Mouse (Mus musculus) kidney, postnatal 4 days (tissue): ENCODE results near the gene Supt5.

Source experiments
- DNase-seq, 2 experiments: peaks; one replicate each; pipeline ENCODE4 v3.0.0; 2021; ENCODE audit warnings: mixed read lengths in 2 of 2

Supt5 gene

DNA sequence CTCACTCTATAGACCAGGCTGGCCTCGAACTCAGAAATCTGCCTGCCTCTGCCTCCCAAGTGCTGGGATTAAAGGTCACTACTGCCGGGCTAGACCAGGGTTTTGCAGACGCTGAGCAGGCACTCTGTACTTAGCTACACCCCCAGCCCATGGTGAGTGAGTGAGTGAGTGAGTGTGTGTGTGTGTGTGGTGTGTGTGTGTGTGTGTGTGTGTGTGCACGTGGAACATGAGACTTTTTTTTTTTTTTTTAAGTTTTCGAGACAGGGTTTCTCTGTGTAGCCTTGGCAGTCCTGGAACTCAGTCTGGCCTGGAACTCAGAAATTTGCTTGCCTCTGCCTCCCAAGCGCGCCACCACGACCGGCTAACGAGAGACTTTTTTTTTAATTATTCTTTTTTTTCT lies 36.1 kb upstream of the Supt5 start:
- DNase-seq = peak in 1 of 2 experiments; percentile 30

GRCm38 (mm10) chr7:28373891-28374495 lies 35.4 kb upstream of the Supt5 start:
- DNase-seq = no peak

DNA sequence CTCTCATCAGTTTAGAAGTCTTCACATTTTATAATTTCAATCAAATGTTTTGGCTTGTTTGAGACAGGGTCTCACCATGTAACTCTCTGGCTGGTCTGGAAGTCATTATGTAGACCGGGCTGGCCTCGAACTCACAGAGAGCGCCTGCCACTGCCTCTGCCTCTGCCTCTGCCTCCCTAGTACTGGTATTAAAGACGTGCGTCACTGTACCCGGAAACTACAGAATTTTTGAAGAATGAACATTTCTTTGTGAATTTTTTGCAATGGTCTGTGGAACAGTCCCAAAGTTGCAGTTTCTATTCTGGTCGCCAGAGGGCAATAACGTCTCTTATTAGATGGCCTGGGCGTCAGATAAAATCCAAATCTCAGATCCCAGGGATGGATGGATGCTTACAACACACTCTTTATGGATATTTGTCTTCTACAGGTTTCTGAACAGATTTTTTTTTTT lies 34.6 kb upstream of the Supt5 start:
- peak; percentile 84 to 89 for DNase-seq

DNA sequence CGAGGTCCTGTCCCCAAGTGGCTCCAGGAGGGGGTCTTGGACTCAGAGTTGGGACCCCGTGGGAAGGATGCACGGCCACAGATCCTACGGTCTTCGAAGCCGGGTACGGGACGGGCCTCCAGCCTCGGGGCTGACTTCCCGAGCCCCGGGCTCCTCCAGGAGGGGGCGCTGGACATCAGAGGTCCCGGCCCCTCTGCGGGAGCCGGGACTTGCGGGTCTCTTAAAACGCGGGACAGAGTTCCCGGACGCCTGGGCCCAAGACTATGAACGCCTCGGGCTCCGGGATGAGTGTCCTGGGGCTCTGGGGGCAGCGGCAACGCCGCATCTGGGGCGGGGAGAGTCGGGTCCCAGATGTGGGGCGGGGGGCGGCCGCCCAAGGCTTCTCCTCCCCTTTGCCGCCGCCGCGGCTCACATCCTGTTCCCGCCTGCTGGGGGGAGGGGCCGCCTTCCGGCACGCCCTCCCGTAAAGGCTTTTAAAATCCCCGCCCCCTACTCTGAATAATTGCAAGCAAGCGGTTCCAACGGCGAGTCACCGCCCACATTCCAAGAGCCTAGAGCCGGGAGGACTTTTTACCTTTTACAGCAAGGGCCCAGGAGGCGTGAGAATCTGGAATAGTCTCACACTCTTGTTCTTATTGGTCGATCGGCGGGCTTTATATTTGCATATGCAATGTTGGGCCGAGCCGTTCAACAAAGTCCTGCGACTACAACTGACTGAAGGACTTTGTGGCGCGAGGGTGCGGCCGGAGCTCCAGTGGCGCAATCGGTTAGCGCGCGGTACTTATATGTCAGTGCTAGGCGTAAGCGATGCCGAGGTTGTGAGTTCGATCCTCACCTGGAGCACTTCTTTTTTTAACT lies 33.9 kb upstream of the Supt5 start, which contains the start of gene Plekhg2:
Gene Plekhg2, minus strand, starts transcription at position 349 of the 858 bp plus-strand sequence.
- peak; percentile 98 to 99 for DNase-seq

GRCm38 (mm10) chr7:28371514-28371989 lies 33.0 kb upstream of the Supt5 start:
- peak; percentile 83 to 89 for DNase-seq

GRCm38 (mm10) chr7:28370977-28371513 lies 32.5 kb upstream of the Supt5 start:
- peak; percentile 35 to 63 for DNase-seq

DNA sequence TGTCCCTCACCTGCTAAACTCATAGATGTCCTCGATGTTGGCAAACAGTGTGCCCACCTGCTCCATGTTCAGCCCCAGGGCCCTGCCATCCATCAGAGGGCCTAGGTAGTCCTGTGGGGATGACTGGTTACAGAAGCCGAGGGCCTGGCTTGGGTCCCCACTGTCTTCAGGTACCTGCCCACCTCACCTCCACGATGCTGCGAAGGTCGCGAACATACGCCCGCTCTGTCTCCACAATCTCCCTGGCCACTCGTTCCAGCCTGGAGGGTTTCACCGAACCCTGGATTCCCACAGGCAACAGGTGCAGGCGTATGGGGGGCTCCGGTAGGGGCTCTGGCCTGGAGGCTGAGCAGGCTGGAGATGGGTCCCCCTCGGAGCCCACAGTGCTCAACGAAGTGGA lies 31.5 kb upstream of the Supt5 start:
- DNase-seq = no peak

GRCm38 (mm10) chr7:28368276-28368920 lies 29.9 kb upstream of the Supt5 start:
- no peak for DNase-seq

DNA sequence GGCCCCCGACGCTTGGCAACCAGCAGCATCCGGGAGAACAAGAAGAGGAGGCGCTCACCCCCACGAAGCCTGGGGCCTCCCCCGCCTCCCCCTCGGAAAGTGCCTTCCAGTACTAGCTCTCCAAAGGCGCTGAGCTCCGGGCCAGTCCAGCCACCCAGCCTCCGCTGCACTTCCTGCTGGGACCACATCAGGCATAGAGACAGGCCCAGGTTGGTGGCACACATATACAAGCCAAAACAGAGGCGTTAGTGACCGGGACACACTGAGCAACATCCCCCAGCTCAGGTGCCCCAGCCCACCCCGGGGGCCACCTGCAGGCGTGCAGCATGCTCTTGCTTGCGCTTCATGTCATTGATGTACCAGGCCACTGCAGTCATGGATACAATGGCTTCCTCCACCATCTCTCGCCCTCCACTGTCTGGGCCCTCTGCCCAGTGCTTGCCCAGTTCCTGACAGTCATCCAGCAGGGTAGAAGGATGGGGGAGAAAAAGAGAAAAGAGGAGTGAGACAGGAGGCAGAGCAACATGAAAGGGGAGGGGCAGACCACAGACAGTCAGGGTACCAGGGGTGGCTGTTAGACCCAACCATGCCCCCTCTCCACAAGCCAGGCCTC lies 29.2 kb upstream of the Supt5 start:
- DNase-seq = no peak

DNA sequence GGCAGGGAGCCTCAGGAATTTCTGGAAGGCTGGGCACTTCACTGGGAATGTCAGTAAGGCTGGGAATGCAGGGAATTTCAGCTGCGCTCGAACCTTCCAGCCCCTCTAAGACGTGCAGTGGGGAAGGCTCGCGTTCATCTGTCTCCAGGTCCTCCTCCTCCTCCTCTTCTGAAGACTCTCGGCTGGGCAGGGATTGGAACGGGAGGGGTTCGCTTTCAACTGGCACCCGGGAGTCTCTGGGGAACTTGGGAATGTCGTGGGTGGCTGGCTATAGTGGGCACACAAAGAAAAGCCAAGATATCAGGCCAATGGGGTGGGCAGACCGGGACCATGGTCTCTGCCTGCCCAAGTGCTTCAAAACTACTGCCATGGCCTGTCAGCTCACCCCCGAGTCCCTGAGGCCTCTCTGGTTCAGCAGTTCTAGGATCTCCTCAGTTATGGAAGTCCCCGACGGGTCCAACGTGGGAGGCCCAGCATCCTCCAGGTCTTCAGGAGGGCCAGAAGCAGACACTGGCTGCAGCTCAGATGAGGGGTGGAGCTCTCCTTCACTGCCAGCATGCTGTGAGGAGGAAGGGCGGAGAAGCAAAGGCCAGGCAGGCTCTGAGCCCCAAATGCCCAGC lies 24.0 kb upstream of the Supt5 start:
- DNase-seq = peak in 1 of 2 experiments; percentile 4

- DNase-seq = peak in 1 of 2 experiments; percentile 2
Measured at GRCm38 (mm10) chr7:28361647-28362341, 23.2 kb upstream of the Supt5 start.

DNA sequence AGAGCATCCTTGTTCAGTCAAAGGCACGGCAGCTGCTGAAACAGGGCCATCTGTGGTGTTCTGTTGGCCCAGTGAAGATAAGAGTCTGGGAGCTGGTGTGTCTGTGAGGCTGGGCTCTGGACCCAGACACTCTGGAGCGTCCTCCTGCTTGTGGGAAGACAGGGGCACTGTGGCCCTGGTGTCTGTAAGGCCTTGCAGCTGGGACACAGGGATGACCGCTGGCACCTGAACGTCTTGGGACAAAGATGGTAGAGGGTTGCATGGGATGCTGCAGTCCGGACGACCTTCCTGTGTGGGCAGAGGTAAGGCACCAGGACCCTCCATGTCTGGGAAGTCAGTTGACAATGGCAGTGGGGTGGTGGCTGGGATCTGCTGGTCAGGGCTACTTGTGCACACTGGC lies 21.7 kb upstream of the Supt5 start:
- no peak for DNase-seq

- DNase-seq = peak in 1 of 2 experiments; percentile 33
Measured at GRCm38 (mm10) chr7:28359854-28360253, 21.3 kb upstream of the Supt5 start.

DNA sequence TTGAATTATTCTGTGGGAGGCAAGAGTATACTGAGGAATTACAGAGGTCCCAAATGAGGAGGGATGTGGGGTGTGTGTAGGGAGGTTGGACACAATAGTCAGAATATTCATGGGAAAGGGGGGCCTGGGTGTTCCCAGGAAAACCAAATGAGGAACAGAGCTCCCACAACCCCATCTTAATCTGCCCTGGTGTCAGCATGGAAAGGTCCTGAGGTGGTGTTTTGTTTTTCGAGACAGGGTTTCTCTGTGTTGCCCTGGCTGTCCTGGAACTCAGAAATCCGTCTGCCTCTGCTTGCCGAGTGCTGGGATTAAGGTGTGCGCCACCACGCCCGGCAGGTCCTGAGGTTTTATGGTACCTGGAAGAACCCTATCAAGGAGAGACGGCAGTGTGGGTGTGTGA lies 19.9 kb upstream of the Supt5 start:
- DNase-seq = no peak

DNA sequence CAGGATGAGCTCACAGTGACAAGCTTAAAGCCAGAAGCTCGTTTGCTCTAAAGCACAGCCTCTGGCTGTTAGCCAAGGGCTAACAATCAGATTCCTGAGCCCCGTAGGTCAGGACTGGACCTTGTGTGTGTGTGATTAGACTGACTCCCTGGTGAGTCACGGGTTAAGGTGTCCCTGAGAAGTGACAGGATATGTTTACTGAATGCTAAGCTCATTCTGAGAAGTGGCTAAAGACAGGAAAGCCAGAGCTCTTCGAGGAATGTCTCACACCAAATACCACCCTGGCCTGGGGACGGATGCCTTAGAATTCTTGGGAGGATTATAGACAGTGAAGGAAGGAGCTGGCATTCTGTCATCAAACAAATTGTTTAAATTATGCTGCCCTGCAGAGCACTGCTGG lies 19.4 kb upstream of the Supt5 start:
- DNase-seq = peak in 1 of 2 experiments; percentile 47

DNA sequence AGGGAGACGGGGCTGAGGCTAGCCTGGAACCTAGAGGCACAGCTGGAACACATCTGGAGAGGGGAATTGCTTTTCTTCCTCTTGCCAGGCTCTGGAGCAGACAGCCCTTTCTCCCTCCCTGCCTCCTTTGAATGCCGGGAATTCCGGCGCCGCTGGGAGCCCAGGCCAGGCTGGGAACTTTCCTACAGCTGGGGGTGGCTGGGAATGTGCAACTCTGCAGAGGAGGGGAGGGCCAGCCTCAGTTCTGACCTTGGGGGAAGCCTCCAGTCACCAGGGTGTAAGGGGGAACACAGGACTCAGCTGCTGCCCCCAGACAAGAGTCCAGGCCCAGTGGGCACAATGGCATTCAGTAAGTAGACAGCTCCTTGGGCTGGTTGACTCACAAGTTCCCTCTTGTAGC lies 18.4 kb upstream of the Supt5 start:
- DNase-seq = peak; percentile 81 to 88

GRCm38 (mm10) chr7:28355221-28355620 lies 16.7 kb upstream of the Supt5 start:
- DNase-seq = no peak

DNA sequence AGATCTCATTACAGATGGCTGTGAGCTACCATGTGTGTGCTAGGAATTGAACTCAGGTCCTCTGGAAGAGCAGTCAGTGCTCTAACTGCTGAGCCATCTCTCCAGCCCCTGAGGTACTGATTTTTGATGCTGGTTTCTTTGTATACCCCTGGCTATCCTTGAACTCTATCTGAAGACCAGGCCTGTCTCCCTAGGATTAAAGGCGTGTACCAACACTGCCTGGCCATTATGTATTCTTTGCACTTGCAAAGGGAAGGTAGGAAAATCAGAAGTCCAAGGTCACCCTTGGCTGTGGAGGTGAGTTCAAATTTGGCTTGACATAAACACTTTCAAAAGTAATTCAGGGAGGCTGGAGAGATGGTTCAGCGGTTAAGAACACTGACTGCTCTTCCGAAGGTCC lies 16.1 kb upstream of the Supt5 start:
- no peak for DNase-seq

DNA sequence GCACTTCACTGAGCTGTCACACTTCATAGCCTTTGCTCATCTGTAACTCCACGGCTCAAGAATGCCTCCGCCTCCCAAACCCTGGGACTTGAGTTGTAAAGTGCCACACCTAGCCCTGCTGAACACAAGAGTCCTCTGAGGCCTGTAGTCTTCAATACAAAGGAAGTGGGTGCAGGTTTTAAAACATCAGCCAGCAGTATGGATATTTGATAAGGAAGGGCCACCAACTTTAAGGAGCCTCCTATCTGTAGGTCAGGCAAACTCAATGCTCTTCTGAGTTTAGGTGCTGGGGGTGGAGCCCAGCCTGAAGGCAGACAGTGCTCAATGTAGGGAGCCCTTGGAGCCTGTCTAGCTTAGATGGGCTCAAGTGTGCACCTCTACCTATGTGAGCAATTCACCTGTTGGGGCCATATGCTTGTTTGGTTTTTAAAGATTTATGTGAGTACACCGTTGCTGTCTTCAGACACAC lies 15.6 kb upstream of the Supt5 start:
- no peak for DNase-seq

GRCm38 (mm10) chr7:28353267-28353666 lies 14.7 kb upstream of the Supt5 start:
- peak in 1 of 2 experiments; percentile 47 for DNase-seq

DNA sequence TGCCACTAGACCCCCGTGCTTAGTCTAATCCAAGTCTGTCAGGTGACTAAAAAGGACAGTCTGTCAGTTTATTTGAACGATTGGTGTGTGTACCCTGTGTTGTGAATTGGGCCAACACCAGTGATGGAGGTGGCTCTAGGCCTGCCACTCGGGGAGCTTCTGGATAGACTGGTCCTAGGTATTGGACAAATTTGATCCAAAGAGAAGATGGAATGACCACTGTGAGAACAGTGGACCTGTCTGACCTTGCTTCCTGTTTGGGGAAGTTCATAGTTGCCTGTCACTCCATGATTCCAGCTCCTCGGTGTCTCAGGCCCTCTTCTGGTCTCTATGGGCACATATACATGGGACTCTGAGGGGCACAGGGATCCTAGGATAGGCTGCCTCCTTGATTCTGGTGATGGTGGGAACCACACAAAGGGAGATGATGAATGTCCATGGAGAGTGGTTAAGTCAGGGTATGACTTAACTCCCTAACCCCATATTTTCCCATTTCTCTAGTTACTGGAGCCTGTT lies 13.2 kb upstream of the Supt5 start:
- DNase-seq = no peak
